Mouse (Mus musculus): ENCODE measurements at regions not wholly inside any gene's neighbourhood (a gene's known extent, or its start where the extent isn't known, plus 50 kb on each side); places are given as distances from the start of the nearest gene placed in this dataset.

- Histone ChIP-seq H3K9ac (no peak overlapping the region), H3K4me1 (replicated peaks) (0 out of 2 replicates have a peak, but pooled peaks cover 4% of the 10 kb centered on the region), H3K9me3 (no peaks in the 10 kb centered on the region), H3K4me2 (no peak overlapping the region), H3K36me3 (no peaks in the 10 kb centered on the region), H3K27ac (replicated peaks) (no peak overlapping the region), H3K4me3 (no peak overlapping the region), H3K27me3 (no peaks in the 10 kb centered on the region)
- 88% methylated on average over 7 of the region's 7 CpGs for WGBS
- ATAC-seq (ENCODE audit: low read depth), result no peak
Measured at GRCm38 (mm10) chr3:131943436-131943835, 141.7 kb upstream of the Dkk2 start.

GRCm38 (mm10) chr3:131955771-131956170 lies 129.3 kb upstream of the Dkk2 start:
- Histone ChIP-seq H3K27ac (replicated peaks) (no peak overlapping the region), H3K4me1 (replicated peaks) (no peaks in the 10 kb centered on the region), H3K4me2 (no peak overlapping the region), H3K9ac (no peak overlapping the region), H3K4me3 (no peak overlapping the region), H3K36me3 (no peaks in the 10 kb centered on the region), H3K9me3 (no peaks in the 10 kb centered on the region; the same call in 1 of the 2 replicates), H3K27me3 (no peaks in the 10 kb centered on the region)
- no peak for ATAC-seq (ENCODE audit: low read depth)
- 94% methylated on average over 11 of the region's 11 CpGs for WGBS

GRCm38 (mm10) chr3:131960636-131961035 lies 124.5 kb upstream of the Dkk2 start:
- Histone ChIP-seq H3K27me3 (no peaks in the 10 kb centered on the region), H3K4me2 (no peak overlapping the region), H3K27ac (replicated peaks) (no peak overlapping the region), H3K36me3 (no peaks in the 10 kb centered on the region), H3K4me1 (replicated peaks) (no peaks in the 10 kb centered on the region), H3K9me3 (no peaks in the 10 kb centered on the region; the same call in 1 of the 2 replicates), H3K9ac (no peak overlapping the region), H3K4me3 (no peak overlapping the region)
- no peak for ATAC-seq (ENCODE audit: low read depth)
- 92% methylated on average over 1 of the region's 1 CpGs for WGBS

- Histone ChIP-seq H3K9ac (no peak overlapping the region), H3K4me2 (no peak overlapping the region)
Measured at GRCm38 (mm10) chr3:131961571-131961970, 123.5 kb upstream of the Dkk2 start.

GRCm38 (mm10) chr3:131962870-131963269 lies 122.2 kb upstream of the Dkk2 start:
- Histone ChIP-seq H3K4me3 (no peak overlapping the region), H3K36me3 (no peaks in the 10 kb centered on the region), H3K27me3 (no peaks in the 10 kb centered on the region), H3K9me3 (no peaks in the 10 kb centered on the region; the same call in 1 of the 2 replicates), H3K9ac (no peak overlapping the region), H3K4me1 (replicated peaks) (no peaks in the 10 kb centered on the region), H3K4me2 (no peak overlapping the region), H3K27ac (replicated peaks) (no peak overlapping the region)
- no peak for ATAC-seq (ENCODE audit: low read depth)
- WGBS, result 81% methylated on average over 2 of the region's 2 CpGs

More at GRCm38 (mm10) chr3:131961571-131961970, 123.5 kb upstream of the Dkk2 start:
- H3K9me3 ChIP-seq, result no peaks in the 10 kb centered on the region; the same call in 1 of the 2 replicates
- no peaks in the 10 kb centered on the region for H3K4me1 ChIP-seq (replicated peaks)
- no peaks in the 10 kb centered on the region for H3K27me3 ChIP-seq
- H3K27ac ChIP-seq (replicated peaks), result no peak overlapping the region
- H3K36me3 ChIP-seq, result no peaks in the 10 kb centered on the region
- no peak overlapping the region for H3K4me3 ChIP-seq
- no peak for ATAC-seq (ENCODE audit: low read depth)

GRCm38 (mm10) chr3:131964952-131965351 lies 120.1 kb upstream of the Dkk2 start:
- Histone ChIP-seq H3K4me3 (no peak overlapping the region), H3K9ac (no peak overlapping the region), H3K36me3 (no peaks in the 10 kb centered on the region), H3K4me2 (no peak overlapping the region), H3K4me1 (replicated peaks) (no peaks in the 10 kb centered on the region), H3K27ac (replicated peaks) (no peak overlapping the region), H3K9me3 (no peaks in the 10 kb centered on the region; the same call in 1 of the 2 replicates), H3K27me3 (no peaks in the 10 kb centered on the region)
- ATAC-seq (ENCODE audit: low read depth), result no peak
- 89% methylated on average over 9 of the region's 9 CpGs for WGBS

GRCm38 (mm10) chr3:131965456-131966160 lies 119.5 kb upstream of the Dkk2 start:
- WGBS, result 91% methylated on average over 9 of the region's 9 CpGs
- no peaks in the 10 kb centered on the region for H3K27me3 ChIP-seq
- H3K4me2 ChIP-seq, result no peak overlapping the region
- no peaks in the 10 kb centered on the region for H3K9me3 ChIP-seq
- no peaks in the 10 kb centered on the region for H3K36me3 ChIP-seq
- H3K9ac ChIP-seq, result no peak overlapping the region
- no peak overlapping the region for H3K27ac ChIP-seq (replicated peaks)
- H3K4me3 ChIP-seq, result no peak overlapping the region
- H3K4me1 ChIP-seq (replicated peaks), result no peaks in the 10 kb centered on the region
- ATAC-seq (ENCODE audit: low read depth), result no peak

- ATAC-seq (ENCODE audit: low read depth), result no peak
- Histone ChIP-seq H3K4me3 (no peak overlapping the region), H3K4me2 (no peak overlapping the region), H3K36me3 (no peaks in the 10 kb centered on the region), H3K9me3 (no peaks in the 10 kb centered on the region), H3K9ac (no peak overlapping the region), H3K27ac (replicated peaks) (no peak overlapping the region), H3K4me1 (replicated peaks) (no peaks in the 10 kb centered on the region), H3K27me3 (no peaks in the 10 kb centered on the region)
- 82% methylated on average over 11 of the region's 11 CpGs for WGBS
Measured at GRCm38 (mm10) chr3:131967288-131967687, 117.8 kb upstream of the Dkk2 start.

- Histone ChIP-seq H3K27ac (replicated peaks) (no peak overlapping the region), H3K4me3 (no peak overlapping the region), H3K9me3 (no peaks in the 10 kb centered on the region), H3K4me2 (no peak overlapping the region), H3K27me3 (no peaks in the 10 kb centered on the region), H3K4me1 (replicated peaks) (no peaks in the 10 kb centered on the region), H3K36me3 (no peaks in the 10 kb centered on the region), H3K9ac (no peak overlapping the region)
- ATAC-seq (ENCODE audit: low read depth), result no peak
- 82% methylated on average over 1 of the region's 1 CpGs for WGBS
Measured at GRCm38 (mm10) chr3:131970827-131971226, 114.3 kb upstream of the Dkk2 start.

GRCm38 (mm10) chr3:131975940-131976628 lies 109.0 kb upstream of the Dkk2 start:
- 38% methylated on average over 7 of the region's 7 CpGs for WGBS
- no peaks in the 10 kb centered on the region for H3K9me3 ChIP-seq
- no peaks in the 10 kb centered on the region for H3K4me1 ChIP-seq (replicated peaks)

GRCm38 (mm10) chr3:131983292-131983691 lies 101.8 kb upstream of the Dkk2 start:
- no peak overlapping the region for H3K9ac ChIP-seq
- H3K4me2 ChIP-seq, result no peak overlapping the region
- H3K27ac ChIP-seq (replicated peaks), result no peak overlapping the region
- H3K4me3 ChIP-seq, result no peak overlapping the region
- no peaks in the 10 kb centered on the region for H3K27me3 ChIP-seq
- 92% methylated on average over 2 of the region's 2 CpGs for WGBS
- no peak for ATAC-seq (ENCODE audit: low read depth)
- no peaks in the 10 kb centered on the region for H3K4me1 ChIP-seq (replicated peaks)
- H3K9me3 ChIP-seq, result no peaks in the 10 kb centered on the region
- no peaks in the 10 kb centered on the region for H3K36me3 ChIP-seq

More at GRCm38 (mm10) chr3:131975940-131976628, 109.0 kb upstream of the Dkk2 start:
- H3K27me3 ChIP-seq, result no peaks in the 10 kb centered on the region
- H3K4me3 ChIP-seq, result no peak overlapping the region
- ATAC-seq (ENCODE audit: low read depth), result peak; percentile 85
- H3K36me3 ChIP-seq, result no peaks in the 10 kb centered on the region
- H3K27ac ChIP-seq (replicated peaks), result no peak overlapping the region
- no peak overlapping the region for H3K4me2 ChIP-seq
- H3K9ac ChIP-seq, result no peak overlapping the region

- Histone ChIP-seq H3K27ac (replicated peaks) (peak overlapping the region; percentile 57; the same call in 1 of the 2 replicates), H3K4me1 (replicated peaks) (peaks cover 12% of the 10 kb centered on the region), H3K36me3 (no peaks in the 10 kb centered on the region), H3K9me3 (no peaks in the 10 kb centered on the region), H3K9ac (no peak overlapping the region), H3K27me3 (no peaks in the 10 kb centered on the region), H3K4me3 (no peak overlapping the region), H3K4me2 (peak overlapping the region; percentile 21)
- ATAC-seq (ENCODE audit: low read depth), result peak; percentile 63; the same call in 1 of the 2 replicates
- 35% methylated on average over 6 of the region's 6 CpGs for WGBS
Measured at GRCm38 (mm10) chr3:131998838-131999613, 86.1 kb upstream of the Dkk2 start.
